Mouse (Mus musculus): Measurements from ENCODE around the gene Creg2.

DNA sequence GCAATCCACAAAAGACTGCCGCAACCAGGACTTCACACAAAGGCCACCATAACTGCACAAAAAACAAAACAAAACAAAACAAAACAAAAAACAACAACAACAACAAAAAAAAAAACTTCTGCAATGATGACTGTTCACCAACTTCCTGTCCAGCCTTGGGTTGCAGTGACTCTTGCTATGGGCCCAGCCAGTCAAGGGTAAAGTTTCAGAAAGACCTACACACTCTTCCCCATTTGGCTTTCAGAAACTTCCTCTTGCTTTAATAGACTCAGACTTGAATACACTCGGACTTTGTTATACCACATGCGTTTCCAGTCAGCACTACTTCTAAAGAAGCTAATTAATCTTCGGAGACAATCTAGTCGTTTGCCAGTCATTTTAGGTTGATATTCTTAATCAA is 61.1 kb downstream of the Creg2 start:
- no peak for TF ChIP-seq CTCF (IDR thresholded peaks at IDR 0.05; ENCODE audit: low read depth)
- TF ChIP-seq EP300 (IDR thresholded peaks at IDR 0.05; ENCODE audit: low read depth), result no peak
